Mouse (Mus musculus) ES-Bruce4 (cell line): ENCODE measurements at regions not wholly inside any gene's neighbourhood (a gene's known extent, or its start where the extent isn't known, plus 50 kb on each side); places are given as distances from the start of the nearest gene placed in this dataset.

Source experiments
- CTCF ChIP-seq: IDR thresholded peaks from one replicate; pipeline ENCODE4 v1.8.1; 2011; ENCODE audit warnings: low read depth, low read length
- POLR2A ChIP-seq: IDR thresholded peaks from one replicate; pipeline ENCODE4 v1.8.1; 2011; ENCODE audit warnings: low read length; ENCODE audit not compliant: insufficient read depth

DNA sequence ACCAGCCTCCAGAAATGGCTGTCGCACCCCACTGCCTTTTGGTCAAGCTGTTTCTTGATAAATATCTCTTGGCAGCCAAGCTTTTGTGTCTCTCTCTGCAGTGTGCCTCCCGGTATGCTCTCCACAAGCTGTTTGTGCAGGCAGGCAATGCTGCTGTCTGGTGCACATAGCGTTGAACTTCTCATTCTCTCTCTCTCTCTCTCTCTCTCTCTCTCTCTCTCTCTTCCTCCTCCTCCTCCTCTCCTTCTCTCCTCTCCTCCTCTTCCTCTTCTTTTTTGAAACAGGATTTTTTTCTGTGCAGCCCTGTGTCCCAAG lies 65.7 kb upstream of the Bcor start:
- TF ChIP-seq CTCF (no peak), POLR2A (no peak)
